Mouse (Mus musculus) adrenal gland, postnatal 10 days (tissue): ENCODE results near the gene Plekhg4. TPM values are rescaled to one million over a fixed set of nuclear protein-coding genes. Genes with fewer than 3 reads are reported as not detected.

Experiments
- DNase-seq: peaks from one replicate; pipeline ENCODE4 v3.0.0; 2021; ENCODE audit warnings: mixed read lengths
- long read RNA-seq, 2 experiments: library from polyadenylated mRNA; stranded (forward); transcript quantifications; one replicate each; pipeline ENCODE4 v2.0.0; 2021
- total RNA-seq, 2 experiments: library from RNA; stranded (reverse); gene quantifications; 2 replicates each; pipeline ENCODE4 v1.2.3; 2021

The Plekhg4 gene
- under 1 TPM; 0.36 to 0.51 TPM for total RNA-seq
- long read RNA-seq, experiment 1, result 0 reads
- long read RNA-seq, experiment 2, partial matches to known transcripts, result 0 of 1 reads
- long read RNA-seq, experiment 2, other reads (novel, unspliced or antisense), result 1 of 1 reads

- peak; percentile 55 for DNase-seq
Observed at GRCm38 (mm10) chr8:105373032-105373431, at the start of gene Plekhg4. Plekhg4 (plus strand) TSS chr8:105373274.

GRCm38 (mm10) chr8:105325641-105326093 is 47.4 kb upstream of the Plekhg4 start:
- DNase-seq, result peak; percentile 45

GRCm38 (mm10) chr8:105326141-105326672 is 46.9 kb upstream of the Plekhg4 start, which contains the start of the genes Lrrc29 and Tmem208:
Lrrc29 (minus strand) TSS chr8:105326278.
Tmem208 (plus strand) TSS chr8:105326354.
- peak; percentile 98 for DNase-seq

- no peak for DNase-seq
Observed at GRCm38 (mm10) chr8:105326968-105327367, 46.1 kb upstream of the Plekhg4 start.

GRCm38 (mm10) chr8:105330325-105330724 is 42.7 kb upstream of the Plekhg4 start:
- DNase-seq, result no peak

- DNase-seq, result no peak
Observed at GRCm38 (mm10) chr8:105331469-105331868, 41.6 kb upstream of the Plekhg4 start.

GRCm38 (mm10) chr8:105331931-105332330 is 41.1 kb upstream of the Plekhg4 start:
- no peak for DNase-seq

- DNase-seq, result no peak
Observed at GRCm38 (mm10) chr8:105332523-105332922, 40.6 kb upstream of the Plekhg4 start.

- DNase-seq, result no peak
Observed at GRCm38 (mm10) chr8:105336373-105337130, 36.5 kb upstream of the Plekhg4 start.

GRCm38 (mm10) chr8:105338992-105339391 is 34.1 kb upstream of the Plekhg4 start:
- no peak for DNase-seq

GRCm38 (mm10) chr8:105339886-105340635 is 33.0 kb upstream of the Plekhg4 start:
- DNase-seq, result peak; percentile 49

- no peak for DNase-seq
Observed at GRCm38 (mm10) chr8:105341399-105341798, 31.7 kb upstream of the Plekhg4 start.

GRCm38 (mm10) chr8:105342768-105343167 is 30.3 kb upstream of the Plekhg4 start:
- no peak for DNase-seq

- no peak for DNase-seq
Observed at GRCm38 (mm10) chr8:105343791-105344574, 29.1 kb upstream of the Plekhg4 start.

GRCm38 (mm10) chr8:105345061-105345975 is 27.8 kb upstream of the Plekhg4 start:
- DNase-seq, result peak; percentile 66

- peak; percentile 81 for DNase-seq
Observed at GRCm38 (mm10) chr8:105346611-105347427, 26.3 kb upstream of the Plekhg4 start.

GRCm38 (mm10) chr8:105347428-105348221 is 25.4 kb upstream of the Plekhg4 start, which contains the start of gene Fhod1:
Fhod1 (minus strand) TSS chr8:105347953.
- DNase-seq, result peak; percentile 96

GRCm38 (mm10) chr8:105348450-105349095 is 24.5 kb upstream of the Plekhg4 start, which contains the start of gene Slc9a5:
Slc9a5 (plus strand) TSS chr8:105348843.
- peak; percentile 61 for DNase-seq
